Mouse (Mus musculus): ENCODE measurements around the gene Foxa2.

Foxa2 gene

DNA sequence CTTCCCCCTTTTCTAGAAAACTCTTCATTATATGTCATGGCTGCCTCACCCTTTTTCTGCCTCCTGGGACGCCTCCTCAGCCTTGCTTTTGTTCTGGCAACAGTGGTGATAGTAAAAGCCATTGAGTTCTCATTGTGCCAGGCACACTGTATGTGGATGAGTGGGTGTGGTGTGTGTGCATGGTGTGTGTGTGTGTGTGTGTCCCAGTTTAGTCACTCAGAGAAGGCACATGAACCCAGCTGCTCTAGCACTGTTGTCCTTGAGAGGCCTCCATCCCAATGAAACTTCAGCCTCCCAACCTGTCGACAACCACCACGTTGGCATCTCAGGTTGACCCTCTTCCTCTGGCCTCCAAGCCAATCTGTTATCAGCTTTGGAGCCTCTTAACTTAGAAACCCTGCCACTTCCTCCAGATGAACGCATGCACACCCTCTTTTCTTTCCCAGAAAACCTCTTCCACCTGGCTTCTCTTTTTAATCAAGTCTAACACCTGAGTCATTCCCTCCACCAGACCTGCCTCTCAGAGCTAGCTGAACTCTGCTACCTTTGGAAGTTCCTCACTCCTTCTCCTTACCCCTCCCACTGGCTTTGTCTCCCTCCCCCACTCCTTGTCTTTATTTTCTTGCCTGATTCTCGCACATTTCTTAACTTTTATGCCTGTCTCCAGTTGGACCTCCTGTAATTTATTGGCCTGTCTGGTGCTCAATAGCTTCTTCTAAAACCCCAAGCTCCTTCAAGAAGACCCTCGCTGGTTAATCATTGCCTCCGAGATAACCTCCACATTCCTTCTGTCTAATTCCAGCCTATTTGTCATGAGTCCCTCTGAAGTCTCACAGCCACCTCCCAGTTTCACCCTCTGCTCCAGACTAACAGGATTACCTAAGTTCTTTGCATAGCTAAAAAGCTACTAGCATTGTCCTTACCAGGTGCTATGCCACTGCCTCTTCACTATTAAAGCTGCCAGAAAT is 41.9 kb downstream of the Foxa2 start:
- no peak for DNase-seq (ENCODE audit: low spot score)

DNA sequence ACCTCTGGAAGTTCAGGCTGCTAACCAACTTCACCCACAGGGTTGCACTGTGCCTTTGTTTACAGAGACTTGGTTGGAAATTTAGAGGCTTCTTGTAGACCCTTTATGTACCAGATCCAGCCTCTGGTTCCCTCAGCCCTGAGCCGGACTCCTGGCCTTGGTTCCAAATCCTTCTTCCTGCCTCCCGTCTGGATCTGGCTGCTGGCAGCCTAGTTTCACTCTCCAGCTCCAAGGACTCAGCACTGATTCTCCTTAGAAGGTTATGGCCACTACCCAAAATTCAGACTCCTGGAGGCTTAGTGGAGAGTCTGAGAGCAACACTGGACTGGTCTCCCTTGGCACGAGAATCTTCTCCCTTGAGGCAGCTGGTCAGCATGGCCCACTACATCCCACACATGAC is 43.3 kb downstream of the Foxa2 start:
- DNase-seq (ENCODE audit: low spot score) = no peak

DNA sequence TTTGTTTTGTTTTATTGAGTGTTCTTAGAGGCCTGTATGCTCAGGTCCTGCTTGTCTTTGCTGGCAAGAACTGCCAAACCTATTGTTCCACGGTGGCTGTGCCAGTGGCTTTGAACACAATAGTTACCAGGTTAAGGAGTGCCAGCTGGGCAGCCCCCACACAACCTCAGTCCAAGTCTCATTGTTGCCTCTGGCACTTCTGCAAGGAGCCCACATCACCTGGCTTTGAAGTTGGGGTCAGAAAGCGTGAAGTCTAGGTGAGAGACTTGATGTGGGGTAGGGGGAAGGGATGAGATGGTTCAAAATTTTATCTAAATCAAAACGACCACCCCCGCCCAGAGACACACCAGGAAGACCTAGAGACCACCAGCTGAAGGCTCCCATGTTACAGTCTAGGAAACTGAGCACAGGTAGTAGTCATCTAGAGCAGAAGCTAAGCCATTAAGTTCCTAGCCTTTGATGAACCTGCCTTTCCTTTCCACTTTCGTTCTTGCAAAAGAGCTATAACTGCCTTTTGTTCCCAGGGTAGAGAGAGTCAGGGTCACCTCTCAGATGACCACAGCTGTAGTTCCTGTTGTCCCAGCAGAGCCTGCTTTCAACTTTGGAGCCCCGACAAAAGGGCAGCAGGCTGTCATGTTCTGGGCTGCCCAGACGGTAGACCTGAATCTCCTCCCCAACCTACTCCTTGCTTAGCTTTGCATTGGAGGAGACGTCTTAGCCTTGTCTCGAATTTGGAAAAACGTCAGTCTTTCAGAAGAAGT is 48.4 kb downstream of the Foxa2 start:
- no peak for DNase-seq (ENCODE audit: low spot score)

DNA sequence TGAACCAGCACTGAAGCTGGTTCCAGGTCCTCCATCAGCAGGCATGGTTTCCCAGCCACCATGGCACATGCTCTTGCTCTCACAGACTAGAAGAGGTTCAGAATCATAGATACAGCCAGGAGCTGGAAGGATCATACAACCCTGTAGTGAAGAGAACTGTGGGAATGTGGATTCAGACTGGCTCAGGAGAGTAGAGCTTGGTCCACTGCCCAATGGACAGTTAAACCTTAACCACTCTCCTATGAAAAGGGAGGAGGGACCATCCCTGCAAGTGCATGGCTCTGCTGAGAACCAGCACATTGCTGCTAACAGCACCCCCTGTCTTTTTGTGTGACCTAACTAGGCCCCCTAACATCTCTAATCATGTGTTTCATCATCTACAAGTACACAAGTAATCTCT is 50.0 kb downstream of the Foxa2 start:
- no peak for DNase-seq (ENCODE audit: low spot score)

DNA sequence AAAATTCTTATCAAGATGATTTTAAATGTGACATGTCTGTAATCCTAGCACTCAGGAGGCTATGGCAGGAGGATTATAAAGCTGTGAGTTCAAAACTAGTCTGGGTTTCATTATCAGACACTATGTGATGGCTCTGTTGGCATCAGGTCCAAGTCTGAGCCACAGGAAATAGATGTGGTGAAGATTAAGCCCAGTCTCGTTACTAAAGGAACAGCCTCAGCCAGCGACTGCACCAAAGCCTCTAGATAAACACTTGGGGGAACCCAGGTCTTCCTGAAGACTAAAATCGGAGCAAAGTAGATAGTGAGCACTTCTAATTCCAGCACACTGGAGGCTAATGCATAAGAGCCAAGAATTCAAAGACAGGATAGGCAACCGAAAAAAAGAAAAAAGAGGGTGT is 52.9 kb downstream of the Foxa2 start:
- DNase-seq (ENCODE audit: low spot score) = no peak

DNA sequence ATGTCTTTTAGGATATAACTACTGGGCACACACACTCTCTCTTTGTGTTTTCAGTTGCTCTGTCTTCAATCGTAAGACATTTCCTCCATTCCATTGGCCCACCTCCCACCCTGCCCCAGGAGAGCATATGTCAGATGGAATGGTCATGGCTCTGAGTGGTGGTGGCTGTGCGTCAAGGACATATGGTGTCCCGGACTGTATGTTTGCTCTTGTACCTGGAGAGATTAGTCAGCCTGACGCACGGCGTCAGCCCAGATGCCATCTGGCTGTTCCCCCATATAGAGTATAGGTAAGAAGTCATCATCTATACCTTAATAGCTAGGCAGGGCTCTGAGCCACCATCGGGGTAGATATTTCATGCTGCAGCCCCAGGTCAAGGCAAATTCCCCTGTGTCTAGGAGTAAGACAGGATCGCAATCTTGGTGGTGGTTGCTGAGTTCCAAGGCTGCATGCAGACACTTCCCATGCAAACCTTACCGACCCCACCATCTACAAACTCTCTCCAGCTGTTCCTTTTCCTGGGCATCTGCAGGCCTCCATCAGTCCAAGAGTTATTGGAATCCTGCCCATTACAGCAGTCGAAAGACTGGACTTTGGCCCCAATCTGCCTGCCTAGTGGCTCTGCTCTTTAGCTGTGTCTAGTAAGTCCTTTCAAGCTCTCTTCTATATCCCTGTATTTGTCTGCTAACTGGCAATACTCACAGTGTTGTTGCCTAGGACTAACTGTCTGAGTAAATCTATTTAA is 53.7 kb downstream of the Foxa2 start:
- DNase-seq (ENCODE audit: low spot score) = no peak
